In the genomic region with DNA sequence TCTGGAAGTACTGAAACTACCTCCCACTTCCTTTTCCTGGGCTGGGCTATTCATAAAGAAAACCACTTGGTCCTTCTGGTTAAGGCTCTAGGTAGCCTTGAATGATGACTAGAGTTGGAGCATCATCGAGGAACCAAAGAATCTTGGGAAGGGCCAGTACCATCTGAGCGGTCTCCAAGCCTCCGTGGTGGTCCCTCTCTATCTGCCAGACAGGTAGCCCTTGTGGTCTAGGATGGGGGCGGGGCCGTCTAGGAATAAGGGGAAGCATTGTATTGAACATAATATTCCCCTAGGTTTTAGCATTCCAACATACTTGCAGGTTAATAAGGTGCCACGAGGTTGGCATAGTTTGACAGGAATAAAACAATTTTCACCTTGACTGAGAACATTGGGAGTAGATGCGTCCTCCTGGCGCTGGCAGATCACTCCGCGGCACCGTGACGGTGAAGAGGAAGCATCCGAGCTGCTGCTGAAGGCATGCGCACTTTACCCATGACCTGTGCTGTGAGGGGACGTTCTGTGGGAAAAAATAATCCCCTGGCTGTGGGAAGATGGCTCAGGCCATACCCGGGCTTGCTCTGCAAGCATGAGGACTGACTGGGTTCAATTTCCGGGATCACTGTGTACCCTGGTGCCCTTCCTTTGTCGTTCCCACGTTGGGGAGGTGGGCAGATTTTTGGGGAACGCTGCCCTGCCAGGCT, we compare ENCODE assay signal across 8 mouse cellular contexts. TPM values are rescaled to one million over a fixed set of nuclear protein-coding genes. Genes with fewer than 3 reads are reported as not detected.
DNase-seq lines count a peak whose midpoint lies in the region; ATAC-seq and TF ChIP-seq lines count a peak whose summit lies in the region.

No protein-coding gene starts in this region.

- TF ChIP-seq CTCF in lung, embryonic 14.5 days (IDR thresholded peaks at IDR 0.05; ENCODE audit: low read depth) = no peak

- H3K4me1 ChIP-seq in lung, embryonic 14.5 days (ENCODE audit: insufficient read depth) = peaks cover 12% of the 10 kb centered on the region; the same call in 1 of the 2 replicates
- peaks cover 4% of the 10 kb centered on the region; the same call in 1 of the 2 replicates for H3K4me1 ChIP-seq in hindbrain, embryonic 11.5 days (replicated peaks; ENCODE audit: control insufficient read depth, insufficient read depth, low read length)
- H3K4me1 ChIP-seq in midbrain, embryonic 10.5 days = peaks cover 42% of the 10 kb centered on the region

- no peaks in the 10 kb centered on the region for H3K36me3 ChIP-seq in lung, embryonic 14.5 days (ENCODE audit: insufficient read depth)
- no peaks in the 10 kb centered on the region for H3K36me3 ChIP-seq in hindbrain, embryonic 11.5 days (ENCODE audit: control insufficient read depth, insufficient read depth, low read length)
- no peaks in the 10 kb centered on the region for H3K36me3 ChIP-seq in midbrain, embryonic 10.5 days

- H3K9me3 ChIP-seq in lung, embryonic 14.5 days (ENCODE audit: low read depth, low read length) = no peaks in the 10 kb centered on the region
- no peaks in the 10 kb centered on the region for H3K9me3 ChIP-seq in hindbrain, embryonic 11.5 days (ENCODE audit: control insufficient read depth, low read length)
- H3K9me3 ChIP-seq in midbrain, embryonic 10.5 days (replicated peaks) = no peaks in the 10 kb centered on the region

- 23% methylated on average over 20 of the region's 20 CpGs for WGBS in lung, embryonic 14.5 days
- WGBS in hindbrain, embryonic 11.5 days = 20% methylated on average over 20 of the region's 20 CpGs
- WGBS in midbrain, embryonic 10.5 days = 23% methylated on average over 20 of the region's 20 CpGs

- no peak overlapping the region for H3K9ac ChIP-seq in lung, embryonic 14.5 days
- no peak overlapping the region for H3K9ac ChIP-seq in hindbrain, embryonic 11.5 days (ENCODE audit: low read depth, low read length)

- no peak overlapping the region for H3K4me3 ChIP-seq in lung, embryonic 14.5 days (ENCODE audit: low read depth, low read length)
- H3K4me3 ChIP-seq in hindbrain, embryonic 11.5 days (ENCODE audit: low read depth, low read length) = 0 out of 2 replicates have a peak overlapping the region, but pooled peaks have one; percentile 10
- peak overlapping the region; percentile 25 for H3K4me3 ChIP-seq in midbrain, embryonic 10.5 days

- peak; percentile 22 for DNase-seq in cerebellum, adult 9-11 months
- DNase-seq in cerebellum, adult 11 months = no peak
- DNase-seq in lung, embryonic 14.5 days = no peak
- no peak for DNase-seq in lung, postnatal 25 days (ENCODE audit: low spot score)
- no peak for DNase-seq in hindbrain, embryonic 11.5 days (ENCODE audit: low spot score)
- no peak for DNase-seq in midbrain, embryonic 10.5 days (ENCODE audit: low spot score)
- DNase-seq in thymus, postnatal 36 days = peak; percentile 34 to 50
- no peak for DNase-seq in urinary bladder, postnatal 4 days (ENCODE audit: low spot score in 2 of 2)

- no peak overlapping the region; the same call in 1 of the 2 replicates for H3K27ac ChIP-seq in lung, embryonic 14.5 days (ENCODE audit: low read depth)
- H3K27ac ChIP-seq in hindbrain, embryonic 11.5 days (ENCODE audit: low read depth, low read length) = no peak overlapping the region
- H3K27ac ChIP-seq in midbrain, embryonic 10.5 days (replicated peaks) = peak overlapping the region; percentile 55; the same call in 1 of the 2 replicates

- ATAC-seq in lung, embryonic 14.5 days (ENCODE audit: insufficient read depth) = no peak
- peak; percentile 48 for ATAC-seq in hindbrain, embryonic 11.5 days (ENCODE audit: low FRiP score)

- peaks cover 5% of the 10 kb centered on the region; the same call in 1 of the 2 replicates for H3K27me3 ChIP-seq in lung, embryonic 14.5 days (ENCODE audit: insufficient read depth, low read length)
- H3K27me3 ChIP-seq in hindbrain, embryonic 11.5 days (ENCODE audit: control insufficient read depth, insufficient read depth, low read length) = peaks cover 17% of the 10 kb centered on the region
- peaks cover 91% of the 10 kb centered on the region for H3K27me3 ChIP-seq in midbrain, embryonic 10.5 days (ENCODE audit: low read depth, poor library complexity, severe bottlenecking)

- peak overlapping the region; percentile 39 for H3K4me2 ChIP-seq in lung, embryonic 14.5 days
- H3K4me2 ChIP-seq in hindbrain, embryonic 11.5 days (replicated peaks; ENCODE audit: low read depth, low read length) = peak overlapping the region; percentile 28

RNA-seq across cellular contexts. Expression of gene Spry1, which starts 16.3 kb away (rescaled TPM):
- 15.6 and 17.8 TPM in 2 replicates for polyA plus RNA-seq in lung, embryonic 14.5 days (2014; fragmentation: Nextera tagmentation; extraction: Ambion mirVana)
- polyA plus RNA-seq in hindbrain, embryonic 11.5 days (2014; fragmentation: Nextera tagmentation; extraction: Ambion mirVana) = 5.8 and 8.0 TPM in 2 replicates
- 18.2 and 19.6 TPM in 2 replicates for polyA plus RNA-seq in midbrain, embryonic 10.5 days (2016; fragmentation: Nextera tagmentation; extraction: Ambion mirVana)

Comparison
In these comparisons a context has a peak if more than half of its experiments do, and no peak if none do; other contexts are left out.
1. DNase-seq: peak in cerebellum, adult 9-11 months (single experiment) and thymus, postnatal 36 days (2 of 2); none in cerebellum, adult 11 months (single experiment), lung, embryonic 14.5 days (single experiment), lung, postnatal 25 days (single experiment), hindbrain, embryonic 11.5 days (single experiment), midbrain, embryonic 10.5 days (single experiment) and urinary bladder, postnatal 4 days (0 of 2).